Mouse (Mus musculus): ENCODE data around the gene Aes.

Aes gene

GRCm38 (mm10) chr10:81568381-81569191 lies 9.3 kb downstream of the Aes start:
- DNase-seq (ENCODE audit: low read depth, low spot score) = no peak

- DNase-seq (ENCODE audit: low read depth, low spot score) = no peak
Measured at GRCm38 (mm10) chr10:81569507-81570237, 10.4 kb downstream of the Aes start.

- DNase-seq (ENCODE audit: low read depth, low spot score) = peak; percentile 46
Measured at GRCm38 (mm10) chr10:81570238-81570800, 11.0 kb downstream of the Aes start.

- peak; percentile 92 for DNase-seq (ENCODE audit: low read depth, low spot score)
Measured at GRCm38 (mm10) chr10:81570831-81571500, 11.7 kb downstream of the Aes start.

GRCm38 (mm10) chr10:81571501-81571876 lies 12.2 kb downstream of the Aes start:
- DNase-seq (ENCODE audit: low read depth, low spot score) = peak; percentile 99

- no peak for DNase-seq (ENCODE audit: low read depth, low spot score)
Measured at GRCm38 (mm10) chr10:81572133-81572671, 12.9 kb downstream of the Aes start.

GRCm38 (mm10) chr10:81572975-81573374 lies 13.7 kb downstream of the Aes start:
- DNase-seq (ENCODE audit: low read depth, low spot score) = no peak

GRCm38 (mm10) chr10:81574081-81575056 lies 15.1 kb downstream of the Aes start, which contains the start of gene Tle2:
Tle2 (plus strand) TSS chr10:81574561.
- DNase-seq (ENCODE audit: low read depth, low spot score) = no peak

GRCm38 (mm10) chr10:81575208-81575631 lies 15.9 kb downstream of the Aes start:
- DNase-seq (ENCODE audit: low read depth, low spot score) = no peak

- DNase-seq (ENCODE audit: low read depth, low spot score) = peak; percentile 54
Measured at GRCm38 (mm10) chr10:81575695-81576094, 16.4 kb downstream of the Aes start.

- no peak for DNase-seq (ENCODE audit: low read depth, low spot score)
Measured at GRCm38 (mm10) chr10:81579967-81580366, 20.7 kb downstream of the Aes start.

GRCm38 (mm10) chr10:81580441-81581070 lies 21.3 kb downstream of the Aes start:
- DNase-seq (ENCODE audit: low read depth, low spot score) = no peak

GRCm38 (mm10) chr10:81583347-81583746 lies 24.1 kb downstream of the Aes start:
- DNase-seq (ENCODE audit: low read depth, low spot score) = no peak

- no peak for DNase-seq (ENCODE audit: low read depth, low spot score)
Measured at GRCm38 (mm10) chr10:81588739-81589138, 29.5 kb downstream of the Aes start.

- peak; percentile 33 for DNase-seq (ENCODE audit: low read depth, low spot score)
Measured at GRCm38 (mm10) chr10:81591846-81592245, 32.6 kb downstream of the Aes start.

- no peak for DNase-seq (ENCODE audit: low read depth, low spot score)
Measured at GRCm38 (mm10) chr10:81592631-81593030, 33.3 kb downstream of the Aes start.

GRCm38 (mm10) chr10:81593223-81593622 lies 33.9 kb downstream of the Aes start:
- no peak for DNase-seq (ENCODE audit: low read depth, low spot score)

- no peak for DNase-seq (ENCODE audit: low read depth, low spot score)
Measured at GRCm38 (mm10) chr10:81593935-81594334, 34.6 kb downstream of the Aes start.

- DNase-seq (ENCODE audit: low read depth, low spot score) = no peak
Measured at GRCm38 (mm10) chr10:81595599-81595998, 36.3 kb downstream of the Aes start.

GRCm38 (mm10) chr10:81596611-81597010 lies 37.3 kb downstream of the Aes start:
- DNase-seq (ENCODE audit: low read depth, low spot score) = peak; percentile 94
